Mouse (Mus musculus) small intestine, adult 2 months (tissue): ENCODE data around the gene Dop1a.

ENCODE experiments used
- CTCF ChIP-seq: fragments of 200-500 bp; IDR thresholded peaks from 2 replicates; pipeline ENCODE4 v1.5.1; 2012; ENCODE audit warnings: low read depth, mild to moderate bottlenecking, control low read depth, inconsistent platforms, low read length, moderate library complexity, mixed read lengths; ENCODE audit not compliant: insufficient replicate concordance, insufficient read length; ENCODE audit errors: extremely low read depth
- POLR2A ChIP-seq: fragments of 200-500 bp; IDR thresholded peaks from 2 replicates; pipeline ENCODE4 v1.6.1; 2012; ENCODE audit warnings: low read depth, mild to moderate bottlenecking, control low read depth, inconsistent platforms, low read length, moderate library complexity

DNA sequence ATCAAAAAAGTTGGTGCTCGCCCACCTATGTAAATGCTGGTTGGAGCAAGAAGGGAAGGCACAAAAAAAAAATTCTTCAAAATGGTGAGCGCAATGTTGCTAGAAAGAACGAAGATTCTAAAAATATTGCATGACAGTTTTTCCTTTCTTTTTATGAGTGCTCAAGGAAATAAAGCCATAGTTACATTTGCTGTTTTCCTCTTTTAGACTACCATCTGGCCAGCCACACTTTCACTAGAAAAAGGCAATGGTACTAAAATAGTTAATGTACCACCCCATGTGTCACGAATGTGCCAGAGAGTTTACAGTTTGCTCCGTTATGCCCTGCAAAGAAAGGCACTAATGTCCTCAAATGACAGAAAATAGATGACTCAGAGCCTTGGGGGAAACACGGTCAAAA is 47.6 kb upstream of the Dop1a start:
- TF ChIP-seq CTCF (no peak), POLR2A (no peak)
